Mouse (Mus musculus): ENCODE results near the gene Dmwd.

GRCm38 (mm10) chr7:19048006-19048527 is 28.0 kb upstream of the Dmwd start:
- no peak for TF ChIP-seq CTCF (IDR thresholded peaks at IDR 0.05)
- TF ChIP-seq POLR2A (IDR thresholded peaks at IDR 0.05; ENCODE audit: insufficient read depth, low read depth, low read length): no peak
